Mouse (Mus musculus) myocyte (in vitro differentiated cells): ENCODE results near the gene Tcf12.

ENCODE experiments used
- POLR2A ChIP-seq: IDR thresholded peaks from one replicate; pipeline ENCODE4 v1.6.1; 2011; ENCODE audit warnings: low read depth, mild to moderate bottlenecking, control low read depth, moderate library complexity; ENCODE audit not compliant: insufficient read length
- USF1 ChIP-seq: IDR thresholded peaks from one replicate; pipeline ENCODE4 v1.6.1; 2011; ENCODE audit warnings: low read depth, mild to moderate bottlenecking, control low read depth, moderate library complexity

- TF ChIP-seq POLR2A, result no peak
- no peak for TF ChIP-seq USF1
These were observed 275.3 kb downstream of the Tcf12 start for GRCm38 (mm10) chr9:71836366-71836765.
